Mouse (Mus musculus) thymus, adult 2 months (tissue): ENCODE data around the gene Scarb1.

Source experiments
- CTCF ChIP-seq: fragments of 200-500 bp; IDR thresholded peaks from 2 replicates; pipeline ENCODE4 v1.5.1; 2012; ENCODE audit warnings: mild to moderate bottlenecking, control low read depth, low read length, moderate library complexity, borderline replicate concordance; ENCODE audit not compliant: control insufficient read depth, poor library complexity, insufficient read depth; ENCODE audit errors: extremely low read depth
- POLR2A ChIP-seq: fragments of 200-500 bp; IDR thresholded peaks from 2 replicates; pipeline ENCODE4 v1.6.1; 2012; ENCODE audit warnings: mild to moderate bottlenecking, low read length, control low read depth, moderate library complexity; ENCODE audit not compliant: control insufficient read depth, poor library complexity, insufficient read depth; ENCODE audit errors: extremely low read depth

- TF ChIP-seq CTCF (no peak), POLR2A (no peak)
These were observed 35.0 kb upstream of the Scarb1 start for GRCm38 (mm10) chr5:125375871-125376270.
